Mouse (Mus musculus) midbrain, embryonic 16.5 days (tissue): ENCODE data around the gene Gm49721. TPM values are rescaled to one million over a fixed set of nuclear protein-coding genes. Genes with fewer than 3 reads are reported as not detected.
A peak's percentile ranks its signal among the peaks of the same experiment; 100 is the strongest.
"Not testable (repeated sequence)": the region's sequence is repeated elsewhere in the genome, so short reads cannot be mapped to it uniquely, and the experiment has no call there.

Experiments used
- ATAC-seq: fragments of 200-750 bp; cut with Nextera tagmentation; 2 replicates; pipeline ENCODE4 v1.8.0; 2017; ENCODE audit warnings: moderate TSS enrichment
- H3K27ac ChIP-seq: fragments of 300-500 bp; sonication (generic); 2 replicates; pipeline ENCODE4 v1.5.1; 2014; ENCODE audit warnings: mild to moderate bottlenecking, low read length, mixed read lengths
- H3K27me3 ChIP-seq: fragments of 300-500 bp; sonication (generic); 2 replicates; pipeline ENCODE4 v1.6.1; 2014; ENCODE audit warnings: low read depth, low read length, mixed read lengths; ENCODE audit not compliant: control insufficient read depth, insufficient read depth
- H3K36me3 ChIP-seq: fragments of 300-500 bp; sonication (generic); 2 replicates; pipeline ENCODE4 v1.6.1; 2014; ENCODE audit warnings: mild to moderate bottlenecking, low read length, moderate library complexity, mixed read lengths; ENCODE audit not compliant: control insufficient read depth, insufficient read depth
- H3K4me1 ChIP-seq: fragments of 300-500 bp; sonication (generic); 2 replicates; pipeline ENCODE4 v1.6.1; 2014; ENCODE audit warnings: mild to moderate bottlenecking, low read length, mixed read lengths; ENCODE audit not compliant: control insufficient read depth, insufficient read depth
- H3K4me2 ChIP-seq: fragments of 300-500 bp; sonication (generic); 2 replicates; pipeline ENCODE4 v1.6.1; 2014; ENCODE audit warnings: mild to moderate bottlenecking, low read length, mixed read lengths
- H3K4me3 ChIP-seq: fragments of 300-500 bp; sonication (generic); 2 replicates; pipeline ENCODE4 v1.5.1; 2014; ENCODE audit warnings: low read depth, mild to moderate bottlenecking, low read length, moderate library complexity, mixed read lengths
- H3K9ac ChIP-seq: fragments of 300-500 bp; sonication (generic); 2 replicates; pipeline ENCODE4 v1.6.1; 2014; ENCODE audit warnings: low read depth, low read length, mixed read lengths
- H3K9me3 ChIP-seq: fragments of 300-500 bp; sonication (generic); replicated peaks from 2 replicates; pipeline ENCODE4 v1.6.1; 2014; ENCODE audit warnings: mild to moderate bottlenecking, low read length, mixed read lengths; ENCODE audit not compliant: control insufficient read depth, poor library complexity, severe bottlenecking
- WGBS: fragments of 180-500 bp; shearing (Covaris S2); extraction: QIAGEN DNeasy Blood & Tissue Kit; methylation state at CpG from one replicate; pipeline ENCODE4 v1.1.7; 2014; 5-methylcytosine and 5-hydroxymethylcytosine counted together
- polyA plus RNA-seq: library from polyadenylated mRNA; unstranded; fragments of >200 nt; fragmentation: Nextera tagmentation; extraction: Ambion mirVana; gene quantifications from 2 replicates; pipeline ENCODE4 v1.2.1, GENCODE M21; 2015

Gene Gm49721
- polyA plus RNA-seq, 1 experiment from 2014 or later: 0.44 TPM

GRCm38 (mm10) chr17:7085469-7086168 lies 106.9 kb downstream of the Gm49721 start:
- H3K27me3 ChIP-seq, H3K9ac ChIP-seq, H3K9me3 ChIP-seq, H3K4me2 ChIP-seq, H3K36me3 ChIP-seq, H3K4me3 ChIP-seq, H3K27ac ChIP-seq, H3K4me1 ChIP-seq: not testable (repeated sequence)
- ATAC-seq: peak; percentile 43
- no CpG with 5 or more reads among the region's 12 CpGs for WGBS

- not testable (repeated sequence) for H3K27ac ChIP-seq, H3K27me3 ChIP-seq, H3K9me3 ChIP-seq, H3K9ac ChIP-seq, H3K36me3 ChIP-seq, H3K4me3 ChIP-seq, ATAC-seq, H3K4me1 ChIP-seq, H3K4me2 ChIP-seq
- 82% methylated on average over 5 of the region's 8 CpGs for WGBS
Measured at GRCm38 (mm10) chr17:7086836-7087235, 108.1 kb downstream of the Gm49721 start.

Other genes with a start within 250 kb of the Gm49721 start
- 31.9 and 36.8 TPM in 2 replicates for gene Ezr, start 196.1 kb upstream of the Gm49721 start, polyA plus RNA-seq
- gene Rsph3b, start 30.2 kb upstream of the Gm49721 start, polyA plus RNA-seq: 63.2 and 69.3 TPM in 2 replicates
- gene Tagap1, start 17.7 kb upstream of the Gm49721 start, polyA plus RNA-seq: 51.0 and 56.1 TPM in 2 replicates
- gene Rnaset2b, start 8.3 kb upstream of the Gm49721 start, polyA plus RNA-seq: 66.0 and 76.3 TPM in 2 replicates
- gene Gm1604a, start 46.7 kb downstream of the Gm49721 start, polyA plus RNA-seq: 0.48 TPM in 1 of 2 replicates, not detected in the other
- gene Rps6ka2, start 191.2 kb downstream of the Gm49721 start, polyA plus RNA-seq: 19.6 and 22.1 TPM in 2 replicates